Mouse (Mus musculus) lung, postnatal 0 days (tissue): ENCODE measurements around the gene Lrch2.

Experiments
- CTCF ChIP-seq: IDR thresholded peaks from 2 replicates; pipeline ENCODE4 v1.5.1; 2016; ENCODE audit warnings: antibody characterized with exemption, mild to moderate bottlenecking
- EP300 ChIP-seq: IDR thresholded peaks from 2 replicates; pipeline ENCODE4 v1.6.1; 2016; ENCODE audit warnings: antibody characterized with exemption, mild to moderate bottlenecking, control low read depth

DNA sequence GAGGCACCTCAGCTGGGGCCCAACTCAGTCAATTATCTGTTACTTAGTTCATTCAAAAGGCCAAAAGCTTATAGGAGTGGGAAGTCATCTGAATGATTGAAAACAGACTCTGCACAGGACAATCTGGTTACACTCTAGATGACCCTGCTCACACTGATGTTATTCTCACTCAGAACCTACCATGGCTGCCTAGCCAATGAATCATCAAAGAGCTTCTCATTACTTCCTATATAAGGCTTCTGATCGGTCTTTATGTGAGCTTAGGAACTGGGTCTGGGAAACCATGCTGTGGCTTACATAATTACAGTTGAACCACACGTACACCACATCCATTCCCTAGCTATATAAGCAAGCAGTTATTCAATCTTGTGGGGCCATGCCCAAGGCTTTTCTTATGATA, 18.3 kb downstream of the Lrch2 start:
- TF ChIP-seq CTCF, result no peak
- TF ChIP-seq EP300, result no peak
